ENCODE assay signal across 8 mouse cellular contexts in genomic region chr1:88284946-88285320, GRCm38 (mm10). TPM values are rescaled to one million over a fixed set of nuclear protein-coding genes. Genes with fewer than 3 reads are reported as not detected.
DNase-seq lines count a peak whose midpoint lies in the region; TF ChIP-seq lines count a peak whose summit lies in the region.

No protein-coding gene starts in this region.

- TF ChIP-seq POLR2A in cortical plate, adult 2 months (IDR thresholded peaks at IDR 0.05; ENCODE audit: extremely low read depth, insufficient read depth, low read length), result no peak

- no peak overlapping the region for H3K27ac ChIP-seq in cortical plate, adult 2 months (ENCODE audit: insufficient read depth, low read length)

- no peaks in the 10 kb centered on the region for H3K4me1 ChIP-seq in cortical plate, adult 2 months (ENCODE audit: control insufficient read depth, insufficient read depth, low read length)

- peak; percentile 95 for DNase-seq in heart, adult 11 months
- no peak for DNase-seq in heart, adult 8-10 months (ENCODE audit: low spot score)
- peak; percentile 75 for DNase-seq in testis, postnatal 10 days (ENCODE audit: low spot score)
- no peak for DNase-seq in testis, postnatal 14 days (ENCODE audit: low spot score)
- peak; percentile 55 for DNase-seq in naive thymus-derived CD4-positive, alpha-beta T cell, adult 2 months (ENCODE audit: low read depth)
- DNase-seq in layer of hippocampus, adult 9-11 months, result no peak
- no peak for DNase-seq in frontal cortex, postnatal 14 days (ENCODE audit: low spot score in 2 of 2)

- TF ChIP-seq CTCF in cortical plate, adult 2 months (IDR thresholded peaks at IDR 0.05; ENCODE audit: extremely low read depth, insufficient read depth, low read length), result peak; percentile 41

- no peak overlapping the region for H3K4me3 ChIP-seq in cortical plate, adult 2 months (ENCODE audit: insufficient read depth, low read length)

RNA-seq across cellular contexts. Expression of gene Trpm8, which starts 7.5 kb away (rescaled TPM):
- total RNA-seq in heart, adult 8-10 months (2022), result not detected
- 0.02 and 0.04 TPM in 2 replicates for polyA plus RNA-seq in cortical plate, adult 2 months (2012; rRNA removed)

RNA-seq across cellular contexts. Expression of gene Hjurp, which starts 7.5 kb away (rescaled TPM):
- total RNA-seq in heart, adult 8-10 months (2022), result 10 to 100 TPM; 10.6 to 14.2 (median 11.0) TPM
- polyA plus RNA-seq in cortical plate, adult 2 months (2012; rRNA removed), result 60.9 and 61.0 TPM in 2 replicates

RNA-seq across cellular contexts. Expression of gene Mroh2a, which starts 58.1 kb away (rescaled TPM):
- total RNA-seq in heart, adult 8-10 months (2022), result under 1 TPM in 1 of 4 experiments, not detected in 3; 0.35 TPM
- 0.02 TPM in 1 of 2 replicates, not detected in the other for polyA plus RNA-seq in cortical plate, adult 2 months (2012; rRNA removed)

Comparison
In these comparisons a context has a peak if more than half of its experiments do, and no peak if none do; other contexts are left out.
1. DNase-seq: peak in heart, adult 11 months (single experiment), testis, postnatal 10 days (single experiment) and naive thymus-derived CD4-positive, alpha-beta T cell, adult 2 months (single experiment); none in heart, adult 8-10 months (single experiment), testis, postnatal 14 days (single experiment), layer of hippocampus, adult 9-11 months (single experiment) and frontal cortex, postnatal 14 days (0 of 2).